Mouse (Mus musculus) retina, postnatal 7 days (tissue): Measurements from ENCODE around the gene Mkrn3.

Experiments
- DNase-seq: peaks from one replicate; pipeline ENCODE4 v3.0.0-alpha.2; 2012; ENCODE audit warnings: low read depth, low spot score

Gene Mkrn3

GRCm38 (mm10) chr7:62419493-62420360 lies at the start of gene Mkrn3:
Mkrn3 (minus strand) TSS chr7:62420139.
- peak; percentile 86 for DNase-seq

- peak; percentile 23 for DNase-seq
These were observed 44.2 kb upstream of the Mkrn3 start, which contains the start of gene Peg12 for GRCm38 (mm10) chr7:62463878-62464755. Peg12 (minus strand) TSS chr7:62464510.

DNA sequence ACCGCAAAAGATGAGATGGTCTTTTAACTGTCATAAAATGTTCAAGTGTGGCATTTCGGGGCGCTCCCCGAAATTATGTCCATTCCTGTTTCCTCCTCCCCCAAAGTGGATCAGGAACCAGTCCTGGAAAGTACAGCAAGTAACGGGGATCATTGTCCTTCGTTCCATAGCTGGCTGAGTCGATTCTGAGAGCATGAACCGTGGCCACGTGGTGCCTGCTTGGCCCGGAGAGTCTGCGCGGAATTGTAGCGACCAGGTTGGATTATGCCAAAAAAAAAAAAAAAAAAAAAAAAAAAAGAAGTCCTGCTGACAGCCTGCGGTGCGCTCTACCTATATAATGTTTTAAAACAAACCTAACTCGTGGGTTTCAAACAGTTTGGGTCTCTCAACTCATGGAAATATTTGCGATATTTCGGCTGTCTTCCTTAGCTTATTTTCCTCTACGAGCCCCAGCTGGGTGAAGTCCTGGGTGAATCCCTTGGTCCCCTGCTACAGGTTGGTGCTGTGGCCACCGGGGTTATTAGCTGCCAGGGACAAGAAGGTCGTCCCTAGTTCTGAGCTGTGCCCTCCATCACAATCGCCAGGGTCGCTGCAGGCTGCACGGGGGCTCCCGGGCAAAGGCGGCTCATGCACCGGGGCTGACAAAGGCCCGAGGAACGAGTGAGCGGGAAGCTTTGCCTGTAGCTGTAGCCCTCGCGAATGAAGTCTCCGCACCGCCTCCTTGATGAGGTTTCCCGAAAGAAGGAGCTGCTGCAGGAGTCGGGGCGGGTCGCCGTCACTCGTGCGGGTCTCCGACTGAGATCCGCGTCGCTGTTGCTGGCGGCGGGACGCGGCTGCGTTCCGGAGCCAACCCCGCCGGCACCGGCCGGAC lies 43.3 kb upstream of the Mkrn3 start:
- DNase-seq: no peak

GRCm38 (mm10) chr7:62462229-62463006 lies 42.5 kb upstream of the Mkrn3 start:
- DNase-seq: no peak

DNA sequence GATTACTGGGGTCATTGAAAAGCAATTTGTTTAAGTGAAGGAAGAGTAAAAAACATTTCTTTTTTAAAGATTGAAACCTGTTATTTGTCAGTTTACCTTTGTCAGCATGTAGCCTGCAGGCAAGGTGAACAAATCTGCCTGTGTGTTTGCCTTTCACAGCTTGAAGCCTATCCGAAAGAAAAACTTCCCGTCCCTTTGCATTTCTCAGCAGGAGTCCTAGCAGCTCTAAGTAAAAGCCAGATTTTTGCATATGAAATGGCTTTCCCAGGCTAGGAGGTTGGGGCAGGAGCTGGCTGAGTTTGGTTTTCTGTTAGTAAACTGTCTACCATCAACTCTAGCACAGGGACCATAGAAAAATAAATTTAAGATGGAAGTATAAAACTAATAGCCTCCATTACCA lies 32.4 kb upstream of the Mkrn3 start:
- no peak for DNase-seq

GRCm38 (mm10) chr7:62445431-62446165 lies 25.7 kb upstream of the Mkrn3 start:
- no peak for DNase-seq

- DNase-seq: no peak
These were observed 16.5 kb upstream of the Mkrn3 start for GRCm38 (mm10) chr7:62436394-62436793.

- no peak for DNase-seq
These were observed 13.3 kb upstream of the Mkrn3 start for GRCm38 (mm10) chr7:62433243-62433642.

- DNase-seq: no peak
These were observed 8.4 kb upstream of the Mkrn3 start for GRCm38 (mm10) chr7:62428337-62428736.

GRCm38 (mm10) chr7:62423210-62423609 lies 3.3 kb upstream of the Mkrn3 start:
- DNase-seq: no peak

DNA sequence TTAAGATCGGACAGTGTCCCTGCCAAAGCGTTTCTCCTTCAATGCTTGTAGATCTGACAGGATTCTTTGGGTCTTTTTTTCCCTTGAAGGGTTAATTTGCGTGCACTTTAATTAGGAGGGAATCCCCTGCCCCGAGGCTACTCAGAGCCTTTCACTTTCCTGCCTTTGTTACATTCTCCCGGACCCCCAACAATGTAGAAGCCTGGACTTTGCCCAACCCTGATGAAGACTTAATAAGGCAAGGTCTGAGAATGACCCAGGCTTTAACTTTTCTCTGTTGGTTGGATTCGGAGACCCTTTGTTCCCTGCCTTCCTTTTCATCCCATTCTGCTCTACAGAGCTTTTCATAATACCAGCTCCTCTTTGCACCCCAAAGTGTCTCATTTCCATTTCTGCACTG lies 627 bp upstream of the Mkrn3 start:
- no peak for DNase-seq

GRCm38 (mm10) chr7:62419105-62419492 lies 840 bp downstream of the Mkrn3 start:
- no peak for DNase-seq

DNA sequence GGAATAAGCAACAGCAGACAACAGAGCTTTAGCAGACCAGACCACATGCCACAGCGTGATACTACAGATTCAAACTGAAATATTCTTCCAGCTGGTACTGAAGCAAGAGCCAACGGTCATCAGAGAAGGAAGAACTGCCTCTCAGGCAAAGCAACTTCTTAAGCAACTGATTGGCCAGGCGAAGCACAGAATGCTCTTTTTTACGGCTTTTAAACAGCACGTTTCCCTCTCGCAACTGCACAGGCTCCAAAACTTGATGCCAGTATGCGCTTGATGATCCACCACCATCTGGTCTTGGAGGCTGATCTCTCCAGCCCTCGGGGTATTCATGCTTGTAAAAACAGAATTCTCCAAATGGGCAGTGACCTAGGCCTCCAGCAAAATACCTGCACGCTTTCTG lies 1.6 kb downstream of the Mkrn3 start:
- DNase-seq: no peak

- no peak for DNase-seq
These were observed 3.8 kb downstream of the Mkrn3 start for GRCm38 (mm10) chr7:62416173-62416572.

GRCm38 (mm10) chr7:62415222-62415621 lies 4.7 kb downstream of the Mkrn3 start:
- no peak for DNase-seq

DNA sequence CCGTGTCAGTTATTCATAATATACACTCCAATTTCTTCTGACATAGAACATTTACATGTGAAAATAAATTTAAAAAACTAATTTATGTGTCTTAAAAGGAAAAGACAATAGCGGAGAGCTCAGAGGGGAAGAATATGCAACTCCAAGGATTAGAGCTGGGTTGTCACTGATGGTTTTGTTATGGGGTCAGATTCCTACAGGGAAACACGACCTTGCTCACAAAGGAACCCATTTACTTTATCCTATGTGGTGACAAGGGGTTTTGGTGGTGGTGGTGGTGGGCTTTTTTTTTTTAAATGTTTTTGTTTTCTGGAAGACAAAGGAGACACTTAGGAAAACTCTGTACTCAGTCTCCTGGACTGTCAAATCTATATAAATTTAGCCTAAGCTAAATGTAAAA lies 12.1 kb downstream of the Mkrn3 start:
- no peak for DNase-seq

DNA sequence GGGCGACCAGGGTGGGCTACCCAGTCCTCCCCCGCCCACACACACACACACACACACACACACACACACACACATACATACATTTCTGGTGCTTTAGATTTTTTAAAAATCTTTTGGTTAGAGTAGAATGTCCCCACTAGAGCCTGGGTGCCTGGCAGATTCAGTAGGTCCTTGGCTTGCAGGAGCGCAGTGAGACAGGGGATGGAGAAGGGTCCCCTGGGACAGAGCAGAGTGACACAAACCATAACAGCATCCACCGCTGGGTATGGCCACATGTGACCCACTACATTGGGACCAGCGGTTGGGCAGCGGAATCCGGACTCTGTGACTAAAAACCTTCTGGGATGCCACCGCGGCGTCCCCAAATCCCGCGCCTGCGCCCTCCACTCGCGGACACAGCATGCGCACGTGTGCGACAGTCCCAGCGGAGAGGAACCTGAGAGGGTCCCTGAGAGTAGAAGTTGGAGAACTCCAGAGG lies 13.3 kb downstream of the Mkrn3 start:
- DNase-seq: no peak

DNA sequence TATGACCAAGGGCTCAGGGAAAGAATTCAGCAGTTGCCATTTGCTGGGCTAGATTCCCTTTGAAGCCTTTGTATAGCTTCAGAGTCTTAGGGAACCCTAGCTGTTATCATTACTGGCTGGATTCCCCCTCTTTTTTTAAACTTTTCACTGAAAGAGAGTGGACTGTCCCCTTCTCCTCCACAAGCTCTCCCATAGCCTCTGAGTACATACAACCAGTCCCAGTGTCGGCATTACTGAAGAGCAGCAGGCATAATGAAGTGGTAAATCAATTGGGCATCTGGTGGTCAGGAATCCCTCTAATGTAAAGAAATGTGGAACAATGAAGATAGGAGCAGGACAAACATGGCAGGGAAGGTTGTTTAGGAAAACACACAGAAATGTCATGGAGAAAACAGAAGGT lies 27.7 kb downstream of the Mkrn3 start:
- DNase-seq: no peak

- no peak for DNase-seq
These were observed 31.6 kb downstream of the Mkrn3 start for GRCm38 (mm10) chr7:62388291-62388690.

- DNase-seq: no peak
These were observed 37.5 kb downstream of the Mkrn3 start for GRCm38 (mm10) chr7:62382391-62382790.
